Mouse (Mus musculus) heart, postnatal 0 days (tissue): ENCODE measurements around the gene Rpl37.

ENCODE experiments used
- CTCF ChIP-seq: IDR thresholded peaks from 2 replicates; pipeline ENCODE4 v1.5.1; 2016; ENCODE audit warnings: antibody characterized with exemption, control low read depth, low read depth
- EP300 ChIP-seq: IDR thresholded peaks from 2 replicates; pipeline ENCODE4 v1.6.1; 2016; ENCODE audit warnings: antibody characterized with exemption, low read depth

DNA sequence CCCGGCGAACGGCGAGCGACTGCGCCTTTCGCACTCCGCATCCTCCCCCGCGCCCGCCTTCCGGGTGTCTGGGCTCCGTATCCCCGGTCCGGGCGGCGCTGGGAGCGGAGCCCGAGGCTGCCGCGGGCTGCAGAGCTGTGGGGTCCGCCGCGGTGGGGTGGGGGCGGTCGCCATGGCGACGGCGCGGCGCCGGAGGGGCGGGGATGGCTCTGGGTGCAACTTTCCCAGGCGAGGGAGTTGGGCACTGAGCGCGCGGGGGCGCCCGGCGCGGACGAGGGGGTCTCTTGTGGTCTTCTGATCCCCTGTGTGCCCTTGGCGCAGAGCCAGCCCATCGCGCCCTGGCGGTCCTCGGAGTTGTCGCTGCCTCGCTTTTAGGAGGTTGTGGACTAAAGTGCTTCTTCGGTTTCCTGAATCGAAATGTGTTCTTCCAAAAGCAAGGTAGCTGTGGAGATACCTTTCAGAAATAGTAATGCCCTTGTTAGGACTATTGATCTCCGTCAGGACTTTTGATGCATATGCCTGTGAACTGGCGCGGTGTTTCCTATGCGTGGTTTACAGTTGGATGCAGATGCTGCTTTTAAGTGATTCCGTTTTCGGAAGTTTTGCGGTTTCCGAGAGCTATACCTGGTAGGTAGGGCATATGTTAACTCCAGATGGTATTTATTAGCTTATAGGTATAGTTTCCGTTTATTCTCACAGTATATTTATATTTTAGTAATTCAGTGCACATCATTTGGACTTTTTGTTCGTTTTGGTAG lies 27.8 kb downstream of the Rpl37 start:
- 0 out of 2 replicates have a peak, but pooled peaks have one; percentile 16 for TF ChIP-seq CTCF
- TF ChIP-seq EP300: no peak
